Mouse (Mus musculus): ENCODE data around the gene Ramp2.

The Ramp2 gene

GRCm38 (mm10) chr11:101245855-101246701 is at the start of gene Ramp2:
Gene Ramp2, plus strand, starts transcription at chr11:101246028.
- DNase-seq (ENCODE audit: low read depth) = peak; percentile 69

GRCm38 (mm10) chr11:101196175-101196574 is 49.7 kb upstream of the Ramp2 start:
- DNase-seq (ENCODE audit: low read depth) = no peak

- no peak for DNase-seq (ENCODE audit: low read depth)
These were observed 46.3 kb upstream of the Ramp2 start for GRCm38 (mm10) chr11:101199555-101199954.

- DNase-seq (ENCODE audit: low read depth) = peak; percentile 71
These were observed 44.8 kb upstream of the Ramp2 start for GRCm38 (mm10) chr11:101200986-101201385.

GRCm38 (mm10) chr11:101211970-101212369 is 33.9 kb upstream of the Ramp2 start:
- DNase-seq (ENCODE audit: low read depth) = peak; percentile 93

GRCm38 (mm10) chr11:101216936-101217335 is 28.9 kb upstream of the Ramp2 start:
- DNase-seq (ENCODE audit: low read depth) = no peak

GRCm38 (mm10) chr11:101218436-101219055 is 27.3 kb upstream of the Ramp2 start:
- DNase-seq (ENCODE audit: low read depth) = no peak

GRCm38 (mm10) chr11:101220853-101221252 is 25.0 kb upstream of the Ramp2 start:
- DNase-seq (ENCODE audit: low read depth) = no peak

GRCm38 (mm10) chr11:101221306-101221986 is 24.4 kb upstream of the Ramp2 start:
- DNase-seq (ENCODE audit: low read depth) = peak; percentile 27

GRCm38 (mm10) chr11:101224337-101224736 is 21.5 kb upstream of the Ramp2 start:
- DNase-seq (ENCODE audit: low read depth) = no peak

- DNase-seq (ENCODE audit: low read depth) = no peak
These were observed 20.3 kb upstream of the Ramp2 start for GRCm38 (mm10) chr11:101225331-101226064.

GRCm38 (mm10) chr11:101226065-101226701 is 19.6 kb upstream of the Ramp2 start, which contains the start of gene Ezh1:
Gene Ezh1, minus strand, starts transcription at chr11:101226463.
- peak; percentile 87 for DNase-seq (ENCODE audit: low read depth)

GRCm38 (mm10) chr11:101229361-101229900 is 16.4 kb upstream of the Ramp2 start:
- peak; percentile 31 for DNase-seq (ENCODE audit: low read depth)

GRCm38 (mm10) chr11:101230061-101230511 is 15.7 kb upstream of the Ramp2 start:
- peak; percentile 76 for DNase-seq (ENCODE audit: low read depth)

- no peak for DNase-seq (ENCODE audit: low read depth)
These were observed 15.3 kb upstream of the Ramp2 start for GRCm38 (mm10) chr11:101230526-101230925.

GRCm38 (mm10) chr11:101230991-101231871 is 14.6 kb upstream of the Ramp2 start:
- DNase-seq (ENCODE audit: low read depth) = peak; percentile 26

- peak; percentile 44 for DNase-seq (ENCODE audit: low read depth)
These were observed 13.6 kb upstream of the Ramp2 start for GRCm38 (mm10) chr11:101232010-101232839.

- no peak for DNase-seq (ENCODE audit: low read depth)
These were observed 12.6 kb upstream of the Ramp2 start for GRCm38 (mm10) chr11:101233240-101233639.

- no peak for DNase-seq (ENCODE audit: low read depth)
These were observed 11.7 kb upstream of the Ramp2 start for GRCm38 (mm10) chr11:101234124-101234523.
